Mouse (Mus musculus): ENCODE measurements at regions not wholly inside any gene's neighbourhood (a gene's known extent, or its start where the extent isn't known, plus 50 kb on each side); places are given as distances from the start of the nearest gene placed in this dataset.

DNA sequence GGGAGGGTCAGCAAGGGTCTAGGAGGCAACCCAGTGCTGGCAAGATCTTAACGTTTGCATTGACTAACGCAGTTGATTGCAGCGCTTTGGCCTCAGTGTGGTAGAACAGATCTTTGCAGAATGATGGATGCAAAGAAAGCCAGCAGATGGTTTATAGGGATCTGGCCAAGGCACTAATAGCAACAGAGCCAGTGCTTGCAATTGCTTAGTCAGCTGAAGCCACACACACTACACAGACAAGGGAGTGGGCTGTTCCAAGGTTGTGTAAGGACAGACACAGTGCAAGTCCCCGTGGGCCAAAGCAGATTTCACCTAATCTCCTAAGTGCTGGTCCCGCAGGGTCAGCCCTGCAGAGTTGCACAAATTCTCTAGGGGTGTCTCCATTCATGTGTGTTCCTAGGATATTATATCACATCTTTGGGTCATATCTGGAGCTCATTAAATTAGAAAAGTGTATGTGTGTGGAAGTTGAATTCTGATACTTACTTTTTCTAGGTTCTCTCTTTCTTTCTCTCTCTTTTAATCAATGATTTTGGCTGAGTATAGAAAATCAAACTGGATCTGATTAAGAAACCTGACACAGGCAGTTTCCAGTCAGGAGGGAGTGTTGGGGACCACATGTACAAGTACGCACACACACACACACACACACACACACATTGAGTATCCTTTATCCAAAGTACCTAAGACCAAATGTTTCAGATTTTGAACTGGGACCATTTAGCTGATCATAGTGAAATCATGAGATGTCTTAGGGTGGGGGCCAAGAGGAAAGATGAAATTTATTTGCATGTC, 68.5 kb upstream of the Mboat1 start:
- H3K27ac ChIP-seq (ENCODE audit: low read depth, low read length), result no peak overlapping the region
- H3K27me3 ChIP-seq (ENCODE audit: control insufficient read depth, insufficient read depth, low read length), result no peaks in the 10 kb centered on the region
- H3K4me3 ChIP-seq (ENCODE audit: low read length), result no peak overlapping the region
- no peak overlapping the region for H3K9ac ChIP-seq (ENCODE audit: low read depth, low read length)
- H3K4me1 ChIP-seq (ENCODE audit: control insufficient read depth, insufficient read depth, low read length), result no peaks in the 10 kb centered on the region
- 61% methylated on average over 6 of the region's 6 CpGs for WGBS
- no peak for ATAC-seq (ENCODE audit: low FRiP score, low TSS enrichment)
- H3K4me2 ChIP-seq (replicated peaks; ENCODE audit: low read depth, low read length), result no peak overlapping the region
- no peaks in the 10 kb centered on the region for H3K9me3 ChIP-seq (ENCODE audit: control insufficient read depth, low read length)
- H3K36me3 ChIP-seq (ENCODE audit: control insufficient read depth, insufficient read depth, low read length), result no peaks in the 10 kb centered on the region

DNA sequence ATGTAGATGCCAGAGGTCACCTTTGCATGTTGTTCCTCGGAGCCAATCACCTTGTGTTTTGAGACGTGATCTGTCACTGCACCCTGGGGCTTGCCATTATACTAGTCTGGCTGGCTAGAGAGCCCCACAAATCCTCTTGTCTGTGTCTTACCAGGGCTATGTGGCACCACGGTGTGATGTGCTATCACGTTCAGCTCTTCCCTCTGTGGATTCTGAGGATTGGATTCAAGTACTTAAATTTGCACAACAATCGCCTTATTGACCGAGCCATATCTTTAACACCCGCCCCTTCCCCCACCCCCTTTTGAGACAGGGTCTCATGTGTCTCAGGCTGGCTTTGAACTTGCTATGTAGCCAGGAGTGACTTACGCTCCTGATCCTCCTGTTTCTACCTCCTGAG, 70.8 kb upstream of the Mboat1 start:
- H3K27ac ChIP-seq (ENCODE audit: low read depth, low read length), result no peak overlapping the region
- no peaks in the 10 kb centered on the region for H3K9me3 ChIP-seq (ENCODE audit: control insufficient read depth, low read length)
- no peaks in the 10 kb centered on the region for H3K27me3 ChIP-seq (ENCODE audit: control insufficient read depth, insufficient read depth, low read length)
- H3K36me3 ChIP-seq (ENCODE audit: control insufficient read depth, insufficient read depth, low read length), result no peaks in the 10 kb centered on the region
- no peak overlapping the region for H3K4me2 ChIP-seq (replicated peaks; ENCODE audit: low read depth, low read length)
- no peaks in the 10 kb centered on the region for H3K4me1 ChIP-seq (ENCODE audit: control insufficient read depth, insufficient read depth, low read length)
- H3K9ac ChIP-seq (ENCODE audit: low read depth, low read length), result no peak overlapping the region
- 59% methylated on average over 8 of the region's 8 CpGs for WGBS
- no peak overlapping the region for H3K4me3 ChIP-seq (ENCODE audit: low read length)
- no peak for ATAC-seq (ENCODE audit: low FRiP score, low TSS enrichment)

DNA sequence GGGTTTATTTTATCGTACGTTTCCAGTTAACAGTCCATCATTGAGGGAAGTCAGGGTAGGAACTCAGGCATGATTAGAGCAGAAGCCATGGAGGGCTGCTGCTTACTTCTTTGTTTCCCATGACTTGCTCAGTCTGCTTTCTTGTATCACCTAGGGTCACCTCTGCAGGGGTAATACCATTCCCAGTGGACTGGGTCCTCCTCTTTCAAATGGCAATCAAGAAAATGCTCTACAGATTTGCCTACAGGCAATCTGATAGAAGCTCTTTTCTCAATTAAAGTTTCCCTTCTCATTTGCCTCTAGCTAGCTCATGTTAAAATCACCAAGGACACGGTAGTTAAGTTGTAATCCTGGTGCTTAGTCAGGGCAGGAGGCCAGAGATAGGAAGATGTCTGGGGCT, 72.5 kb upstream of the Mboat1 start:
- Histone ChIP-seq H3K27me3 (ENCODE audit: control insufficient read depth, insufficient read depth, low read length) (no peaks in the 10 kb centered on the region), H3K4me3 (ENCODE audit: low read length) (no peak overlapping the region), H3K9ac (ENCODE audit: low read depth, low read length) (no peak overlapping the region), H3K36me3 (ENCODE audit: control insufficient read depth, insufficient read depth, low read length) (no peaks in the 10 kb centered on the region), H3K27ac (ENCODE audit: low read depth, low read length) (no peak overlapping the region), H3K4me2 (replicated peaks; ENCODE audit: low read depth, low read length) (no peak overlapping the region), H3K4me1 (ENCODE audit: control insufficient read depth, insufficient read depth, low read length) (no peaks in the 10 kb centered on the region), H3K9me3 (ENCODE audit: control insufficient read depth, low read length) (no peaks in the 10 kb centered on the region)
- ATAC-seq (ENCODE audit: low FRiP score, low TSS enrichment), result no peak
- 82% methylated on average over 3 of the region's 3 CpGs for WGBS

DNA sequence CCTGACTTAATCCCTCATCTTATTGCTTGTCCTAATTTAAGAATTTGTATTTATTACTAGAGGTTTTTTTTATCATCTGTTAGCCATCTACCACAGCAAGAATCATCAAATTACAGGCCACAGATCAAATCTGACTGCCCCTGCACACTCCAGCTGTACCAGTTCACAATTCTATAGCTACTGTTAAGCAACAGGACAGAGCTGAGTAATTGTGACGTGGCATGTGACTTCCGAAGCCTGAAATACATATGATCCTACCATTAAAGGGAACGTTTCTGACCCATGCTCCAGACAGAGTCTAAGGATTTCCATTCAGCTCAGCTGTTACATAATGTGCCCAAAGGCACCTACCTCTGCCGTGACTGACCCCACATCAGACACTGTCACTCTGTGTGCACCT, 74.0 kb upstream of the Mboat1 start:
- H3K4me3 ChIP-seq (ENCODE audit: low read length), result no peak overlapping the region
- no peaks in the 10 kb centered on the region for H3K9me3 ChIP-seq (ENCODE audit: control insufficient read depth, low read length)
- 67% methylated on average over 4 of the region's 4 CpGs for WGBS
- H3K27ac ChIP-seq (ENCODE audit: low read depth, low read length), result no peak overlapping the region
- no peaks in the 10 kb centered on the region for H3K27me3 ChIP-seq (ENCODE audit: control insufficient read depth, insufficient read depth, low read length)
- no peak for ATAC-seq (ENCODE audit: low FRiP score, low TSS enrichment)
- H3K4me2 ChIP-seq (replicated peaks; ENCODE audit: low read depth, low read length), result no peak overlapping the region
- H3K9ac ChIP-seq (ENCODE audit: low read depth, low read length), result no peak overlapping the region
- H3K4me1 ChIP-seq (ENCODE audit: control insufficient read depth, insufficient read depth, low read length), result no peaks in the 10 kb centered on the region
- H3K36me3 ChIP-seq (ENCODE audit: control insufficient read depth, insufficient read depth, low read length), result no peaks in the 10 kb centered on the region

DNA sequence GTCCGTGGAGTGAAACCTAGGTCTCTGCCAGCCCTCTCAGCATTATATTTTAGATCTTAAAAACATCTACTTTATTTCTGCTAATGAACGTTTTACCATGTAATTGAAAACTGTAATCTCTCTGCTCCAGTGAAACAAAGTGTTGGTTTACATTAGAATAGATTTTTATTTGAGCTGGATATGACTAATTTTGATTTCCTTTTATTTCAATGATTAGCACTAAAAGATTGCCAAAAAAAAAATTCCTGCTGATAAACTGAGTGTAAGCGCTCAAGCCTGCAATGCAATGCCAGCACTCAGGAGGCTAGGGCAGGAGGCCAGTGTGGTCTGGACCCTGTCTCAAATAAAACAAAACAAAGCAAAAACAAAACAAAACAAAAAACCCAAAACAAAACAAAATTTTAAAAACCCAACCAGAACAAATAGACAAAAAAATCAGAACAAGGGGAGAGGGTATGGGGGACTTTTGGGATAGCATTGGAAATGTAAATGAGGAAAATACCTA, 69.3 kb upstream of the E2f3 start:
- H3K4me3 ChIP-seq (ENCODE audit: low read length), result no peak overlapping the region
- no peak overlapping the region for H3K9ac ChIP-seq (ENCODE audit: low read depth, low read length)
- no peak overlapping the region for H3K27ac ChIP-seq (ENCODE audit: low read depth, low read length)
- WGBS, result 89% methylated on average over 3 of the region's 3 CpGs
- H3K4me1 ChIP-seq (ENCODE audit: control insufficient read depth, insufficient read depth, low read length), result no peaks in the 10 kb centered on the region; the same call in 1 of the 2 replicates
- H3K27me3 ChIP-seq (ENCODE audit: control insufficient read depth, insufficient read depth, low read length), result no peaks in the 10 kb centered on the region
- H3K36me3 ChIP-seq (ENCODE audit: control insufficient read depth, insufficient read depth, low read length), result no peaks in the 10 kb centered on the region
- no peak overlapping the region for H3K4me2 ChIP-seq (replicated peaks; ENCODE audit: low read depth, low read length)
- no peak for ATAC-seq (ENCODE audit: low FRiP score, low TSS enrichment)
- no peaks in the 10 kb centered on the region for H3K9me3 ChIP-seq (ENCODE audit: control insufficient read depth, low read length)

DNA sequence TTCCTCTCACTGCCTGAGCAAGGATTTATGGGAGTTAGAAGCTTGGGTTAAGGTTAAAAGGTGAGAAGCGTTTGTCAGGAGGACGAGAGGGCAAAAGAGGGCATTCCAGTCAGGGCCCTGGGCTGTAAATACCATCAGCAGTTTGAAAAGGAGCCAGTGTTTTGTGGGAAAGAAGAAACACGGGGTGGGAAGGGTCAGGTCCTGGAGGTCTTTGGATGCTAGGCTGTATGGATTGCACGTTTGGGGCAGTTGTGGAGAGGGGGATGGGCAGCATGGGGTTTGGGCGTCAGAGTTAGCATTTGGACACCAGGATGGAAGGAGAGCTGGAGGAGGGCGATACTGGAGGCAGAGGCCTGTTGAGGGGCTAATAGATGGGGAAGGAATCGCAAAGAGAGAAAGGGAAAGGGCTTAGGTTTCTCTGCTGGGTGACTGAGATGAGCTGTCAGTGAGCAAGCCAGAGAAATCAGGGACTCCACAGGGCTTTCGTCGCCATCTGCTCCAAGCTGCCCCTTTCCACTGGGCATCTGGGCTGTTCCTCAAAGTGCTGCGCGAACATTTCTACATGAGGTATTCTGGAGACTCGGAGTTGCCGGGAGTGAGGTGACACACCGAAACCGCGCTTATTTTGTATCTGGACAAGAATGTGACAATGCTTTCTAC, 66.2 kb upstream of the E2f3 start:
- no peaks in the 10 kb centered on the region; the same call in 1 of the 2 replicates for H3K4me1 ChIP-seq (ENCODE audit: control insufficient read depth, insufficient read depth, low read length)
- WGBS, result 41% methylated on average over 16 of the region's 16 CpGs
- H3K36me3 ChIP-seq (ENCODE audit: control insufficient read depth, insufficient read depth, low read length), result no peaks in the 10 kb centered on the region
- H3K9ac ChIP-seq (ENCODE audit: low read depth, low read length), result no peak overlapping the region
- H3K4me3 ChIP-seq (ENCODE audit: low read length), result no peak overlapping the region
- no peaks in the 10 kb centered on the region for H3K27me3 ChIP-seq (ENCODE audit: control insufficient read depth, insufficient read depth, low read length)
- ATAC-seq (ENCODE audit: low FRiP score, low TSS enrichment), result peak; percentile 55; the same call in 1 of the 2 replicates
- no peaks in the 10 kb centered on the region for H3K9me3 ChIP-seq (ENCODE audit: control insufficient read depth, low read length)
- no peak overlapping the region for H3K4me2 ChIP-seq (replicated peaks; ENCODE audit: low read depth, low read length)
- no peak overlapping the region for H3K27ac ChIP-seq (ENCODE audit: low read depth, low read length)

DNA sequence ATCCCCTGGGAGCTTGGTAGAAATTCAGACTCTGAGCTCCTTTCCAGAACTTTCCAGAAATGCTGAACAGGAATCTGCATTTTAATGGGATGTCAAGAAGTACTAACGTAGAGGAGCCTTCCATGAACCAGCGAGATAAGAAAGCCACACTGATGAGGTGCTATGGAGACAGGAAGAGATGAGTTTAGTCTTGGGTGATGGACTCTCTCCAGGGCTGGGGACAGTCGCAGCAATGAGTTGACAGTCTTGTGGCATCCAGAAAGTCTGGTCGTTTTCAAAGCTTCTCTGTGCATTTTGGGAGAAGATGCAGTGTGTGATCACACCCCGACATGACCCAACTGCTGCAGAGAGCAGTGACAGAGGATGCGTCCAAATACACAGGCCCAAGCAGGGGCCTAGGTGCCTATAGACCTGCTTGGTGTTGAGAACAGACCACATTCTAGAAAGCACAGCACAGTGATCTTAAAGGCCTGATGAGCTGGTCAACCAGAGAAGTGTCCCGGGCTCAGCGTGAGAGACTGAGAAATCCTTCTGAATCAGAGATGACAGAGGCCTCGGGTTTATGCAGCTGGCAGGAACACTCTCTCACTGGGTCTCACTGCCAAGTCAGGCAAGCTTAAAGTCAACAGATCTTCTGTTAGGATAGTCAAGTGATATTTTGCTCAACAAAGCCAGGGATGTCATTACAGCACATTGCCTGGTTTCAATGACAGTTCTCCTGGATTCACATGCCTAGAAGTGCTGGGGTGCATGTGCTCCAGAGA, 65.1 kb upstream of the E2f3 start:
- Histone ChIP-seq H3K9me3 (ENCODE audit: control insufficient read depth, low read length) (no peaks in the 10 kb centered on the region), H3K4me2 (replicated peaks; ENCODE audit: low read depth, low read length) (no peak overlapping the region), H3K27me3 (ENCODE audit: control insufficient read depth, insufficient read depth, low read length) (no peaks in the 10 kb centered on the region), H3K27ac (ENCODE audit: low read depth, low read length) (no peak overlapping the region), H3K36me3 (ENCODE audit: control insufficient read depth, insufficient read depth, low read length) (no peaks in the 10 kb centered on the region), H3K9ac (ENCODE audit: low read depth, low read length) (no peak overlapping the region), H3K4me3 (ENCODE audit: low read length) (no peak overlapping the region), H3K4me1 (ENCODE audit: control insufficient read depth, insufficient read depth, low read length) (no peaks in the 10 kb centered on the region; the same call in 1 of the 2 replicates)
- 62% methylated on average over 9 of the region's 9 CpGs for WGBS
- no peak for ATAC-seq (ENCODE audit: low FRiP score, low TSS enrichment)

DNA sequence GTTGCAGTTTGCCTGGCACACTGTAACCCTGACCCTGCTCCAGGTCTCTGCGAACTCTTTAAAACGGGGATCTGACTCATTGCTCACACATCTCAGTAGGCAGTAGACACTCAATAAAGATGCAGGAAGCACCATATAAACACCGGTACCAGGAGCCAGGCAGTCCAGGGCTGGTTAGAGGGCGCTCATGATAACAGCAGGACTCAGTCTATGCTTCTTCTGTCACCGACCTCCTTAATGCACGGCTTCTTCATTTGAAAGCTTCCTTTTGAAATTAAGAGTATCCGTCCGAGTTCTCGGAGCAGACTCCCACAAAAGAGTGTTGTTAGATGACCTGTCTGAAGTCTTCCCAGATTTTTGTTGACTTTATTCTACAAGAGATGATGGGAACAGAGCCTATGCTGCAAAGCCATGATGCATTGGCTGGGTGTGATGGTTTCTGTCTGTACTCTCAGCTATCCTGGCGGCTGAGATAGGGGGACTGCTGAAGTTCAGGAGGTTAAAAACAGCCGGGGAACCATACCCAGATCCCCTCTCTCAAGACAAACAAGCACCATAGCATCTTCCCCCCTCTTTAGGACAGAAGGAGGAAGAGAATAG, 62.5 kb upstream of the E2f3 start:
- no peak overlapping the region for H3K27ac ChIP-seq (ENCODE audit: low read depth, low read length)
- ATAC-seq (ENCODE audit: low FRiP score, low TSS enrichment), result no peak

More for the DNA sequence above, 62.5 kb upstream of the E2f3 start:
- H3K36me3 ChIP-seq (ENCODE audit: control insufficient read depth, insufficient read depth, low read length), result no peaks in the 10 kb centered on the region
- H3K4me3 ChIP-seq (ENCODE audit: low read length), result no peak overlapping the region
- 65% methylated on average over 11 of the region's 11 CpGs for WGBS
- no peaks in the 10 kb centered on the region; the same call in 1 of the 2 replicates for H3K4me1 ChIP-seq (ENCODE audit: control insufficient read depth, insufficient read depth, low read length)
- H3K9ac ChIP-seq (ENCODE audit: low read depth, low read length), result no peak overlapping the region
- no peak overlapping the region for H3K4me2 ChIP-seq (replicated peaks; ENCODE audit: low read depth, low read length)
- no peaks in the 10 kb centered on the region for H3K27me3 ChIP-seq (ENCODE audit: control insufficient read depth, insufficient read depth, low read length)
- no peaks in the 10 kb centered on the region for H3K9me3 ChIP-seq (ENCODE audit: control insufficient read depth, low read length)

Data from kidney, embryonic 14.5 days (tissue).